Mouse (Mus musculus): Measurements from ENCODE around the gene Il12rb1. TPM values are rescaled to one million over a fixed set of nuclear protein-coding genes. Genes with fewer than 3 reads are reported as not detected.

Gene Il12rb1
- total RNA-seq, 2 experiments from 2014 or later, result 0.12 to 0.59 TPM

GRCm38 (mm10) chr8:70772890-70773289, 35.4 kb upstream of the Il12rb1 start:
- DNase-seq, result no peak
- intact Hi-C loops (cut with DNase I), result no loop called here

DNA sequence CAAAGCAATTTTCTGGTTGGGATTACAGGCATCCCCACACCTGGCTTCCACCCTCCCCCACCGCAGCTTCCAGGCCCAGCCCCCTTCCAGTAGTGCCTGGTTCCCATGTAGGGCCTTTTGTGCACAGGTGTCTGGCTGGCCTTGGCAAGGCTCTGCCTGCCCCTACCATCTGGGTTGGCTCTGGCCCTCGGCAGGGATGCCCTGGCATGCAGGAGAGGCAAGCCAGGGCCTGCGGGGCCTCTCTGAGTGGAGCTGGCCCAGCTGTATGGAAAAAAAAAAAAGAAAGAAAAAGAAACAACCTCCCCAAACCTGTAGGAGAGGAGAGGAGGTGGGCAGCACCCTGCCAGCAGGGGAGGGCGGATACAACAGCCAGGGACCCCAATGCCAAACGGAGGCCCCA, 34.8 kb upstream of the Il12rb1 start:
- no peak for DNase-seq
- intact Hi-C loops (cut with DNase I), result no loop called here

- DNase-seq, result peak; percentile 90 to 92
- intact Hi-C loops (cut with DNase I), result no loop called here
These were observed 34.4 kb upstream of the Il12rb1 start for GRCm38 (mm10) chr8:70773833-70774232.

GRCm38 (mm10) chr8:70774740-70775139, 33.5 kb upstream of the Il12rb1 start:
- intact Hi-C loops (cut with DNase I), result no loop called here
- DNase-seq, result no peak

DNA sequence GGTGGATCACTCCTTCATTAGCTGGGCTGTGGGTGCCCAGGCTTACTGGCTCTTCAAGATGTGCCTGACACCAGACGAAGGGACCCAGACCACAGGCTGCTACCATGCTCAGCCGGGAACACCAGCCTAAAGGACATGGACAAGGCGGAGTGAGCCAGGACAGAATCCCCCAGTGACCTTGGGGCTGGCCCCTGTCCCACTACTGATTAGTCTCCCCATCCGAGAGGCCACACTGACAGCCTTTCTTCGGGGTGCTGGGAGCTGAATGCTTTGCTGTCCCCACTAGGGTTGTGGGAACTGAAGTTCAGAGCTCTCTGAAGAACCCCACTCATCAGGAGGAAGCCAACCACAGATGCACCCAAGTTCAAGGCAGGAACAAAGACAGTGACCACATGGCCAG, 33.0 kb upstream of the Il12rb1 start:
- intact Hi-C loops (cut with DNase I), result no loop called here
- no peak for DNase-seq

GRCm38 (mm10) chr8:70775851-70776495, 32.3 kb upstream of the Il12rb1 start:
- intact Hi-C loops (cut with DNase I), result no loop called here
- no peak for DNase-seq

DNA sequence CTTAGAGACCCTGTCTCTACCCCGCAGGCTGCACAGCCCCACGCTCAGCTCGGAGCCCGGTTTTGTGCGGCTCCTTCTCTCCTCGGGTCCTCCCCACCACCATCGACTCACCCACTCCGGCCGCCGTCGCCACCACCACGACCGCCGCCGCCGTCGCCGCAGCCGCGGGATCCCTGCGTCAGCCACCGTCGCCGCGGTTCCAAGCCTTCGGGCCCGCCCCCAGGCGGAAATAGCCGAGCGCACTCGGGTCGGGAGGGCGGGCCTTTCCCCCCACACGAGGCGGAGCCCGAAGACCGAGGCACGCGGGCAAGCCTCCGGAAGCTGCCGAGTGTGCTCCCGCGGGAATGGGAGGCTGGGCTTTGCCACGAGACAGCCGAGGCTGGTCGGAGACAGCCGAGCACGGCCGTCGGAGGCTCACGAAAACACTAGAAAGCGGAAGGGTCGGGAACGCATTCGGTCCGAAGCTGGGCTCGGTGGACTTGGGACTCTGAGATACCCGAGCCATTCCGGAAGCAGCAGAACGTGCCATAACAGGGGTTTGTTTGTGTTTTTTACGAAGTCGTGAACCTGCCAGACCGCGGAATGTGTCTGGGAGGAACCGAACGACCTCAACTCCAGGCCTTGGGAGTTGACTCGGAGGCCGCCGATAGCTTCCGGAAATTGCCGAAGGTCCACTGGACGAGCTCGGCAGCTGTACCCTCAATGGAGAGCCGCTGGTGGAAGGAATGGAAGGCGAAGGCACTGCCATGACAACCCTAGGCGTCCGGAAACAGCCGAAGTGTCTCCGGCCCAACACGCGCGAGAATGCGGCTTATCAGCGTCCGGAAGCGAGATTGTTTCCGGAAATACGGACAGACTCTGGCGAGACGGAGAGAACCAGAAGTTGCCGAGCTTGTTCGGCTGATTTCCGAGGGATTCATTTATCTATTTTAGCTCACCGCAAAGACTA, 31.5 kb upstream of the Il12rb1 start, which contains the start of gene Pik3r2:
Pik3r2 (minus strand) TSS at position 218 of the 949 bp plus-strand sequence.
- peak; percentile 100 for DNase-seq
- intact Hi-C loops (cut with DNase I), result no loop called here

DNA sequence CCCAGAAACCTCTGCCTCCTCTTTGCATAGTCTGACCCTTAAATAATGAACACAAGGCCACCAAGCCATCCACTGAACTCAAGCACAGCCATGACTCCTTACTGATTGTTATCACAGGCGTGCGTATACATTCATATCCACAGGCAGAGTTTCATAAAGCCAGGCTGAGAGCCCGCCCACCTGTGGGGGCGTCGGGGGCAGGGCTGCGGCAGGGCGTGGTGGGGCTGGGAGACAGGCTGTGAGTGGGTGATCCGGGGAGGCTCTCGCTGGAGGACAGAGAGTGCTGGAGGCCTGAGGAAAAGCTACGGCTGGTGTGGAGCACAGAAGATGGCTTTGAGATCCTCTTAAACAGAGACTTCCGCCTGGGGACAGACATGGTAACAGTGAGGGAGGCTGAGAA, 28.2 kb upstream of the Il12rb1 start:
- no peak for DNase-seq
- intact Hi-C loops (cut with DNase I), result loop anchor here (5.0 kb wide), 1 partner anchor 483 kb away; no protein-coding TSS in a partner anchor

GRCm38 (mm10) chr8:70786291-70787050, 21.8 kb upstream of the Il12rb1 start:
- no peak for DNase-seq
- intact Hi-C loops (cut with DNase I), result no loop called here

- DNase-seq, result no peak
- intact Hi-C loops (cut with DNase I), result no loop called here
These were observed 21.2 kb upstream of the Il12rb1 start for GRCm38 (mm10) chr8:70787051-70787445.

- intact Hi-C loops (cut with DNase I), result no loop called here
- DNase-seq, result no peak
These were observed 20.1 kb upstream of the Il12rb1 start for GRCm38 (mm10) chr8:70787941-70788667.

- no peak for DNase-seq
- intact Hi-C loops (cut with DNase I), result no loop called here
These were observed 19.2 kb upstream of the Il12rb1 start for GRCm38 (mm10) chr8:70789046-70789445.

- no peak for DNase-seq
- intact Hi-C loops (cut with DNase I), result no loop called here
These were observed 17.4 kb upstream of the Il12rb1 start for GRCm38 (mm10) chr8:70790846-70791245.

- DNase-seq, result no peak
- intact Hi-C loops (cut with DNase I), result no loop called here
These were observed 17.0 kb upstream of the Il12rb1 start for GRCm38 (mm10) chr8:70791294-70791701.

DNA sequence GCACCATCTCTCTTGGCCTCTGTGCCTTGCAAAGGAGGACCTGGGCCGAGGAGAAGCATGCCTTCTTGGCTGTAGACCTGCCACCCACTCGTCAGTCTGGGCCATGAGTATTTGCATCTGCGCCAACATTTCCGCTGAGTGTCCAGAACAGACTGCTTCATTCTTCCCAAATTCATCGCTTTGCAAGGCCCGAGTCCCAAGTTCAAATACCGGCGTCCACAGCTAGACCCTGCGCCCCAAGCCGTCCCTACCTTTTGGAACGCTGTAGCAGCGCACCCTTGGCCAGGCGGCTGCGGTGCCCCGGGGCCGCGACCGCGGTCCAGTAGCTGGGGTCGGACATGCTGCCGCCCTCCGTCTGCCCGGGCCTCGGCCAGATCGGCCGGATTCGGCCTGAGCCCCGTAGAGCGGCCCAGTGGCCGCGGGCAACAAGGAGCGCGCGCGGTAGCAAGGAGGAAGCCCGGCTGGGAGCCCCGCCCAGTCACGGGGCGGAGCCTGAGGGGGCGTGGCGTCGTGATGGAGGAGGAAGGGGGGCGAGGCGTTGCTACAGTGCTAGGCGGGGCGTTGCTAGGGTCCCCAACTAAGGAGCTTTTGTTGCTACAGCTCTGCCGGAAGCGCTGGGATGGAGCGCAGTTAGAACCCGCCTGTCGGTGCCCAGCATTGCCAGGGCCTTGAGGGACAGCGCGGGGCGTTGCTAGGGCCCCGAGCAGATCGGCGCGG, 16.1 kb upstream of the Il12rb1 start:
- DNase-seq, result peak; percentile 97 to 99
- intact Hi-C loops (cut with DNase I), result no loop called here

- no peak for DNase-seq
- intact Hi-C loops (cut with DNase I), result no loop called here
These were observed 15.5 kb upstream of the Il12rb1 start for GRCm38 (mm10) chr8:70792700-70793099.

- no peak for DNase-seq
- intact Hi-C loops (cut with DNase I), result no loop called here
These were observed 14.0 kb upstream of the Il12rb1 start for GRCm38 (mm10) chr8:70794215-70794614.

- DNase-seq, result no peak
- intact Hi-C loops (cut with DNase I), result no loop called here
These were observed 12.9 kb upstream of the Il12rb1 start for GRCm38 (mm10) chr8:70795370-70795769.

- intact Hi-C loops (cut with DNase I), result no loop called here
- peak; percentile 83 for DNase-seq
These were observed 11.7 kb upstream of the Il12rb1 start for GRCm38 (mm10) chr8:70796403-70797080.
